Mouse (Mus musculus) erythroblast, embryonic 14.5 days (primary cell): Measurements from ENCODE around the gene Rala. TPM values are rescaled to one million over a fixed set of nuclear protein-coding genes. Genes with fewer than 3 reads are reported as not detected.

ENCODE experiments used
- H3K27me3 ChIP-seq: 2 replicates; pipeline ENCODE4 v1.6.1; 2012; ENCODE audit warnings: inconsistent platforms; ENCODE audit not compliant: control insufficient read depth
- H3K36me3 ChIP-seq: 2 replicates; pipeline ENCODE4 v1.6.1; 2012; ENCODE audit warnings: mild to moderate bottlenecking, inconsistent platforms; ENCODE audit not compliant: control insufficient read depth
- H3K4me1 ChIP-seq: 2 replicates; pipeline ENCODE4 v1.6.1; 2012; ENCODE audit warnings: inconsistent platforms; ENCODE audit not compliant: control insufficient read depth
- H3K4me3 ChIP-seq: replicated peaks from 2 replicates; pipeline ENCODE3; 2012; ENCODE audit warnings: moderate library complexity, mild to moderate bottlenecking, inconsistent platforms
- H3K9me3 ChIP-seq: 2 replicates; pipeline ENCODE4 v1.6.1; 2012; ENCODE audit warnings: low read length, inconsistent platforms, mixed read lengths; ENCODE audit not compliant: control insufficient read depth
- GATA1 ChIP-seq: IDR thresholded peaks from 2 replicates; pipeline ENCODE4 v1.6.1; 2012; ENCODE audit warnings: low read length, inconsistent platforms, mixed read lengths
- TAL1 ChIP-seq: IDR thresholded peaks from 3 replicates; pipeline ENCODE4 v1.6.1; 2012; ENCODE audit warnings: low read length, inconsistent platforms, mixed read lengths
- polyA plus RNA-seq: library from polyadenylated mRNA; stranded (reverse); fragments of >175 nt; gene quantifications from 2 replicates; pipeline ENCODE4 v1.2.3, GENCODE M21; 2012

The Rala gene
- polyA plus RNA-seq, 1 experiment: 0.28 TPM

DNA sequence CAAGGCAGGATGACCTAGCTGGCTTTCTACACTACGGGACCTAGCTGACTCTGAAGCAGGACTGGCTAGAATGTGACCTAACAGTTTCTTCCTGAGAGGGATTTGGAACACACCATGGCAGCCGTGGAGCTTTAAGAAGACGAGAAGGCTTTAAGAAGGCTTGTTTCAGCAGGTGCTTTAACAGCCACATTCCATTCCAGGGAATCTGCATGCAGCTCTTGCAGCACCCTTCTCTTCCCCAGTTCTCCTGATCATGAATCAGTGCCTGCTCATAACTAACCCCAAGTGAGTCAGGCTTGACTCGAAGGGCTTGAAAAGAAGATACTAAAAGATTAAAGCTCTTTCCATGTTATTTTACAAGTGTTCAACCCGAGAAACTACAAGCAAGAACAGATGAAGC lies 43.4 kb downstream of the Rala start:
- Histone ChIP-seq H3K4me3 (no peak overlapping the region), H3K9me3 (no peaks in the 10 kb centered on the region), H3K27me3 (no peaks in the 10 kb centered on the region), H3K36me3 (no peaks in the 10 kb centered on the region), H3K4me1 (no peaks in the 10 kb centered on the region)
- TF ChIP-seq GATA1: no peak
- TF ChIP-seq TAL1: no peak

- no peaks in the 10 kb centered on the region for H3K9me3 ChIP-seq
- TF ChIP-seq GATA1 (no peak), TAL1 (no peak)
- no peaks in the 10 kb centered on the region for H3K27me3 ChIP-seq
- no peaks in the 10 kb centered on the region for H3K36me3 ChIP-seq
- H3K4me3 ChIP-seq: no peak overlapping the region
- no peaks in the 10 kb centered on the region for H3K4me1 ChIP-seq
Measured at GRCm38 (mm10) chr13:17897040-17897439, 47.0 kb downstream of the Rala start.

- TF ChIP-seq GATA1 (no peak), TAL1 (no peak)
Measured at GRCm38 (mm10) chr13:17891545-17891944, 52.5 kb downstream of the Rala start.

DNA sequence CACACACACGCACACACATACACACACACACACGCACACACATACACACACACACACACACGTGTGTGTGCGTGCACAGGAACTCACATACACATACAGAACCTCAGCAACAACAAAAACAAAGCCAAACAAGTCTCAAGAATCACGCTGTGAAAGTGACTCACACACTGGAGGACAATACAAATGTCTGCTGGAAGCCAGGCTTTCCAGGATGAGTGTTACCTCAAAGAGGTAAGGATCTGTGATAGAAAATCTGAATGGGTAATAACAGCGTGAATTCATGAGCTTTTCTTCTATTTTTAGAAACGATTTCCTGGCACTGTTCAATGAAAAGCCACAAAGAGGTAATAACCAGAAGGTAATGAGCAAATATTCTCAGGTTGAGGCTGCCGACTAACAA lies 59.8 kb downstream of the Rala start:
- no peak for TF ChIP-seq GATA1
- no peak for TF ChIP-seq TAL1
- H3K36me3 ChIP-seq: no peaks in the 10 kb centered on the region; the same call in 1 of the 2 replicates
- no peak overlapping the region for H3K4me3 ChIP-seq
- no peaks in the 10 kb centered on the region for H3K27me3 ChIP-seq
- H3K9me3 ChIP-seq: no peaks in the 10 kb centered on the region
- no peaks in the 10 kb centered on the region for H3K4me1 ChIP-seq

More at GRCm38 (mm10) chr13:17891545-17891944, 52.5 kb downstream of the Rala start:
- no peaks in the 10 kb centered on the region for H3K4me1 ChIP-seq
- no peaks in the 10 kb centered on the region for H3K9me3 ChIP-seq
- H3K27me3 ChIP-seq: no peaks in the 10 kb centered on the region
- no peak overlapping the region for H3K4me3 ChIP-seq
- no peaks in the 10 kb centered on the region; the same call in 1 of the 2 replicates for H3K36me3 ChIP-seq

DNA sequence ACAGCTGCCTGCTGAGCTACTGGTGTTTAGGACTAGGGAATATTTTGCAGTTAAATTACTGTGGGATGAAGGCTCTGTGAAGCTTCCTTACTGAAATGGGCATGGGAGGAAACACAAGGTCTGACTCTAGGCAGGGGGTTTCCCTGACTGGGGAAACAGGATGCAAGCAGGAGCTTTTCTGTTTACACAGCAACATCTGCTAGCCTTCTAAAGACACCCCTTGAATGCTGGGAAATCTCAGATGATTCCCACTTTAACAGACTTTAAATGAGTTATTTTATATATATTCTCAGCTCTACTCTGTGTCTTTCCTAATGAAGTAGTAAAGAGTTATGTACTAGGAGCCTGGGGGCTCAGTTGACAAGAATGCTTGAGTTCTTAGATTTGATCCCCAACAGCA lies 65.0 kb downstream of the Rala start:
- TF ChIP-seq GATA1: no peak
- Histone ChIP-seq H3K36me3 (no peaks in the 10 kb centered on the region), H3K9me3 (peaks cover 3% of the 10 kb centered on the region; the same call in 1 of the 2 replicates)

GRCm38 (mm10) chr13:17866741-17867140 lies 77.3 kb downstream of the Rala start:
- no peaks in the 10 kb centered on the region for H3K9me3 ChIP-seq
- H3K4me1 ChIP-seq: no peaks in the 10 kb centered on the region
- no peak for TF ChIP-seq TAL1
- TF ChIP-seq GATA1: no peak
- no peaks in the 10 kb centered on the region for H3K36me3 ChIP-seq
- no peaks in the 10 kb centered on the region for H3K27me3 ChIP-seq
- H3K4me3 ChIP-seq: no peak overlapping the region

More for the DNA sequence above, 65.0 kb downstream of the Rala start:
- no peaks in the 10 kb centered on the region for H3K4me1 ChIP-seq
- no peaks in the 10 kb centered on the region for H3K27me3 ChIP-seq
- H3K4me3 ChIP-seq: no peak overlapping the region

GRCm38 (mm10) chr13:17860536-17860935 lies 83.5 kb downstream of the Rala start:
- Histone ChIP-seq H3K27me3 (no peaks in the 10 kb centered on the region), H3K9me3 (no peaks in the 10 kb centered on the region), H3K4me3 (no peak overlapping the region), H3K4me1 (no peaks in the 10 kb centered on the region), H3K36me3 (no peaks in the 10 kb centered on the region)
- TF ChIP-seq TAL1: no peak

DNA sequence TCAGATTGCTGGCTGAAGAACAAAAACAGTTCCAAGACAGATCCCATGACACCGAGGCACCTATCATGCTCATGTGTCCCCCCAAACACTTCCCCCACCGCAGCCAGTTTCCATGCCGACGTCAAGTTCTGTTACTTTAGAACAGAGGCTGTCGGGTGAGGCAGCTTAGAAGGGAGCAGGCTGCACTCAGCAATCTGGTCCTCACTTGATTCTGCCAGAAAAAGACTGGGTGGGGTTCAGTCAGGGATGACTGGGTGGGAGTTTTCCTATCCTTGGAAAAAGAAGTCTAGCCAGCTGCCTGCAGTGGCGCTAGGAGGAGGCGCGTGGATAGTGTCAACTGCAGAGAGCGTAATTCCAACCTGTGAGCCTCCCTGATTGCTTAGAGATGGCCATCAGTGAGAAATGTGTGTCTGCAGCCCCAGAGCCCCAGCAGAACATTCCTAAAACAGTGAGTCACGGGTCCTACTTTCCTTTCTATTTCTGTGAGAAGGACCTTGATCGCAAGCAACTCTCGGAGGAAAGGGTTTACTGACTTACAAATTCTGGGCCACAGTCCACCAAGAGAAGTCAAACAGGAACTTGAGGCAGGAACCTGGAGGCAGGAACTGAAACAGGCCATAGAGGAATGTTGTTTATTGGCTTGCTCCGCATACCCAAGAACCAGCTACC lies 84.5 kb downstream of the Rala start:
- no peaks in the 10 kb centered on the region for H3K9me3 ChIP-seq
- no peak overlapping the region for H3K4me3 ChIP-seq
- no peaks in the 10 kb centered on the region for H3K4me1 ChIP-seq
- no peaks in the 10 kb centered on the region for H3K36me3 ChIP-seq
- TF ChIP-seq GATA1: no peak
- no peak for TF ChIP-seq TAL1
- no peaks in the 10 kb centered on the region for H3K27me3 ChIP-seq

DNA sequence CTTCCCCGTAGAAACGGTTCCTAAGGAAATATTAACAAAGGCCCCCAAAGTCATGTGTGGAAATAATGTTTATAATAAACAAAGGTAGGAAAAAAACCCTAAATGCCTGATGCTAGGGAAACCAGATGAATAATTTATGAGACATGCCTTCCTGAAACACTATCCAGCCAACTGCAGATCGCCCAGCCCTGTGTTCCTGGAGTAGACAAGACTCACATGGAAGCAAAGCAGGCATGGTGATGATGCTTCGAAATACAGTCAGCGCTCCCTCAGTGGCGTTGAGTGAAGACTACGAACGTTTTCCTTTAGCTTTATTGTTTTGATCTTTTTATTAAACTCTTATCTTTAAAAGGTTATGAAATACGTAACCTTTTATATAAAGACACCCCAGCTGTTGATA lies 87.0 kb downstream of the Rala start:
- TF ChIP-seq GATA1: no peak
- TF ChIP-seq TAL1: no peak
- H3K4me1 ChIP-seq: no peaks in the 10 kb centered on the region
- H3K36me3 ChIP-seq: no peaks in the 10 kb centered on the region
- no peaks in the 10 kb centered on the region for H3K27me3 ChIP-seq
- no peaks in the 10 kb centered on the region for H3K9me3 ChIP-seq
- no peak overlapping the region for H3K4me3 ChIP-seq
